Mouse (Mus musculus) embryonic stem cell, embryonic (primary cell): ENCODE results near the gene Mn1.

ENCODE experiments used
- CTCF ChIA-PET, 4 experiments: fragments of 300-600 bp in 2 of 4; fragments of 350-600 bp in 2 of 4; sonication (Branson Sonifier 250); formaldehyde crosslinking; loops; one replicate each; lab custom pipeline; 2022; ENCODE audit warnings: inconsistent platforms in 2 of 4; lab: Charles Lee
- POLR2A ChIA-PET, 4 experiments: fragments of 300-600 bp in 2 of 4; fragments of 350-600 bp in 2 of 4; sonication (Branson Sonifier 250); formaldehyde crosslinking; loops; one replicate each; lab custom pipeline; 2022; ENCODE audit warnings: antibody characterized with exemption in 4 of 4, inconsistent platforms in 1 of 4; lab: Charles Lee

Gene Mn1

GRCm38 (mm10) chr5:111420011-111420691 is 3.0 kb downstream of the Mn1 start:
- ChIA-PET POLR2A (interaction anchor here in 2 of 4 experiments (2.4 to 3.6 kb wide), 5 partner anchors 10 to 19 kb away, joined by 7 to 14 read pairs (median 9); no protein-coding TSS in a partner anchor), CTCF (interaction anchor here in 2 of 4 experiments (0.6 to 1.7 kb wide), 3 partner anchors 15 to 763 kb away, joined by 3 to 8 read pairs (median 3); no protein-coding TSS in a partner anchor)

DNA sequence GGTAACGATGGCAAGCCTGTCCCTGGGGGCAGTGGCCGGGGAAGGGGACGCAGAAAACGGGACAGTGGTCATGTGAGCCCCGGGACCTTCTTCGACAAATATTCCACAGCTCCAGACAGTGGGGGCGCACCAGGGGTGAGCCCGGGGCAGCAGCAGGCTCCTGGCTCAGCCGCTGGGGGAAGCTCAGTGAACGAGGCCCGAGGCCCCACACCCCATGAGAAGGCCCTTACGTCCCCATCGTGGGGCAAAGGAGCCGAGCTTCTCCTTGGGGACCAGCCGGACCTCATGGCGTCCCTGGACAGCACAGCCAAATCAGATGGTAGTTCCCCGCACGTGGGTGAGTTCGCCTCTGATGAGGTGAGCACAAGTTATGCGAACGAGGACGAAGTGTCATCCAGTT is 3.7 kb downstream of the Mn1 start:
- ChIA-PET CTCF (interaction anchor here in 2 of 4 experiments (1.3 to 1.7 kb wide), 2 partner anchors 14 to 762 kb away, joined by 3 to 8 read pairs; no protein-coding TSS in a partner anchor), POLR2A (interaction anchor here in 2 of 4 experiments (2.4 to 3.6 kb wide), 5 partner anchors 9 to 18 kb away, joined by 7 to 14 read pairs (median 9); no protein-coding TSS in a partner anchor)

- ChIA-PET CTCF (interaction anchor here in 2 of 4 experiments (0.5 to 1.7 kb wide), 2 partner anchors 13 to 210 kb away, joined by 3 to 8 read pairs; no protein-coding TSS in a partner anchor), POLR2A (interaction anchor here in 2 of 4 experiments (2.4 to 3.6 kb wide), 5 partner anchors 8 to 17 kb away, joined by 7 to 14 read pairs (median 9); no protein-coding TSS in a partner anchor)
Measured at GRCm38 (mm10) chr5:111421424-111421823, 4.3 kb downstream of the Mn1 start.

- ChIA-PET CTCF (interaction anchor here in 1 of 4 experiments (0.5 kb wide), 1 partner anchor 209 kb away, joined by 3 read pairs; no protein-coding TSS in a partner anchor), POLR2A (interaction anchor here in 2 of 4 experiments (2.4 to 3.6 kb wide), 5 partner anchors 7 to 17 kb away, joined by 7 to 14 read pairs (median 9); no protein-coding TSS in a partner anchor)
Measured at GRCm38 (mm10) chr5:111422058-111422800, 5.1 kb downstream of the Mn1 start.

DNA sequence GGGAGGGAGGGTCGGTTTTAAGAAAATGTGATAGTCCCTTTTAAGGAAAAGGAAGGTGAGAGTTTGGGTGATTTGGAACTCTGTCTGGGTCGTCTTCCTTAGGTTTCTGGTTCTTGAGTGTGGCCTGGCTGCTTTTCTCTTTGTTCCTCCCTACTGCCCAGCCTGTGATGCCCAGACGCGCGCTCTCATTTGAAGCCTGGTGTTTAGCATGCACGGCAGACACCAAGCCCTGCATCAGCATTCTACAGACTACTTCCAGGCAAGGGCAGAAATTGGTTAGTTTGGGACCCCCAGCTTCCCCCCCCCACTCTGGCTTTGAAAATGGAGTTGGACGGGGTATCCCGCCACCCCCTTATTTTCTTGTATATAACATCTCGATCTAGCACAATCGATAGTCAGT is 5.8 kb downstream of the Mn1 start:
- CTCF ChIA-PET = no interaction called here

DNA sequence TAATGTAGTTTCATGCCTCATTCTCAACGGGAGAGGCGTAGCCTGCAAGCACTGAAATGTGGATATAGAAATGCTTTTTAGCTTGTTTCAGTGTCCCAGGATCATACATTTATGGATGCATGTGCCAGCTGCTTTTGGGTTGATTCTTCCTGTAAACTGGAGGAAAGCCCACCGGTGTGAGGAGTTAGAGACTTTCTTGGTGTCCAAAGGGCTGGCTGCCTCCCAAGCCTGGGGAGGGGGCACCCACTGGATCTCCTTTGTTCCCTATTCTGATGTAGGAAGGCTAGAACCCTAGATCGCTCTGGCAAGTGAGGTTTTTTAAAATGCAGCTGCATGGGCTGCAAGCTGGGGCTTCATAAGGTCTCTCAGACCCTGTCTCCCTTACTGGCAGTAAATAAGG is 6.5 kb downstream of the Mn1 start:
- ChIA-PET CTCF (interaction anchor here in 1 of 4 experiments (0.5 kb wide), 1 partner anchor 124 kb away, joined by 5 read pairs; no protein-coding TSS in a partner anchor), POLR2A (interaction anchor here in 2 of 4 experiments (0.6 to 1.1 kb wide), 3 partner anchors 12 to 250 kb away, joined by 3 read pairs; no protein-coding TSS in a partner anchor)

More for the DNA sequence above, 5.8 kb downstream of the Mn1 start:
- POLR2A ChIA-PET = interaction anchor here in 1 of 4 experiments (0.7 to 3.1 kb wide), 2 partner anchors 13 to 250 kb away, joined by 3 to 7 read pairs; no protein-coding TSS in a partner anchor

DNA sequence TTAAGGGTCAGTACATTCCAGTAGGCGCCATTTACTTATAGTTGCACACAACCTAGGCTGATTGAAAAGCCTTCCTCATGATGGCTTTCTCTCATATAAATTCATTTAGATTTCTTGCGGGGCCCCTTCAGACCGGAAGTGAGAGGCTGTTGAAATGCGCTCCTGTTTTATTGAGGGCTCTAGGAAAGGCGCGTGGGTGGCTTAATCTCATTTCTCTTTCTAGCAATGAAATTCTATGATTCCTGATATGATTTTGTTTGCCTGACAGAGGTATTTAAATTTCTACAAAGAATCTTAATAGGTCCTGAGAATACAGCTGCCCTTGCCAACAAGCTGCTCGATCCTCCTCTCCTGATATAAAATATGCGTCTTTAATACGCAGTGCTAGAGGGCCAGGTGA is 8.7 kb downstream of the Mn1 start:
- CTCF ChIA-PET = no interaction called here

DNA sequence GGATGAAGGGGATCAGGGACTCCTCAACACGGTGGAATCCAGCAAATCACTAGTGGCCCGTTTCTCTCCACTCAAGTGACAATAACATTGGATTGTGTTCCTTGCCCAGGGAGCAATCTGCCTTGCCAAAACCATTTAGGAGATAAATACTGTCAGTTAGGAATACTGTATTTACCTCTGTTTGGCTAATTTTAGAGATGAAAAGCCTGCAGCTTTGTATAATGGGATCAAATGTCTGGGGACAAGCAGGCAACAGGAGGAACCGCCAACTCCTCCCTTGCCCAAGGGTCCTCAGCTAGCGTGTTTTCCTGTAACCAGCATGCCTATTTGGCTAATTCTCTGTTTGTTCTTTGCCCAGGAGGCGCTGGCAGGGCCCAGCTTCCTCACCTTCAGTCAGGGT is 9.1 kb downstream of the Mn1 start:
- CTCF ChIA-PET = no interaction called here

More for the DNA sequence above, 8.7 kb downstream of the Mn1 start:
- POLR2A ChIA-PET = interaction anchor here in 2 of 4 experiments (1.0 to 2.3 kb wide), 2 partner anchors 8 to 12 kb away, joined by 3 to 7 read pairs; no protein-coding TSS in a partner anchor

GRCm38 (mm10) chr5:111428882-111429281 is 11.7 kb downstream of the Mn1 start:
- ChIA-PET POLR2A (interaction anchor here in 1 of 4 experiments (0.9 to 2.2 kb wide), 3 partner anchors 8 to 10 kb away, joined by 3 to 8 read pairs (median 4); no protein-coding TSS in a partner anchor), CTCF (interaction anchor here in 2 of 4 experiments (0.6 to 0.7 kb wide), 2 partner anchors 10 to 15 kb away, joined by 3 read pairs; no protein-coding TSS in a partner anchor)

More for the DNA sequence above, 9.1 kb downstream of the Mn1 start:
- POLR2A ChIA-PET = interaction anchor here in 2 of 4 experiments (1.0 to 2.3 kb wide), 2 partner anchors 8 to 12 kb away, joined by 3 to 7 read pairs; no protein-coding TSS in a partner anchor

DNA sequence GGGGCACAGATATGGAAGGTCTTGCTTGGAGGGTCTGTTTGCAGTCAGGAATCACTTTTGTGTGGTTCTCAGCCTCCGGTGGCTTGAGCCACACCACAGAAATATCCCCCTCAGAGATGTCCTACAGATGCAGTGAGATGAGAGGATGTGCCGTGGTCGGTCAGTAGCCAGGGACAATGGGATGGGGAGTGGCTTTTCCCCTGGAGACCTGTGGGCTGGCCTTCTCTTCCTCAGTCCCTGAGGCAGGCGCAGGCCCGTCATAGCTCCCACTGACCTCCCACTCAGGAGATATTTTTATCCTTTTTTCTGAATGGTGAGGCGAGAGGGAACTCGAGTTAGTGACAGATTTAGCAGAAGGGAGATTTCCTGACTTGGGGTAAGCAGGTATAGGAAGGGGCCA is 12.6 kb downstream of the Mn1 start:
- POLR2A ChIA-PET = interaction anchor here in 3 of 4 experiments (0.6 to 2.2 kb wide), 6 partner anchors 9 to 93 kb away, joined by 3 to 8 read pairs (median 3); no protein-coding TSS in a partner anchor
- CTCF ChIA-PET = interaction anchor here in 1 of 4 experiments (0.7 kb wide), 1 partner anchor 1670 kb away, joined by 4 read pairs; no protein-coding TSS in a partner anchor

DNA sequence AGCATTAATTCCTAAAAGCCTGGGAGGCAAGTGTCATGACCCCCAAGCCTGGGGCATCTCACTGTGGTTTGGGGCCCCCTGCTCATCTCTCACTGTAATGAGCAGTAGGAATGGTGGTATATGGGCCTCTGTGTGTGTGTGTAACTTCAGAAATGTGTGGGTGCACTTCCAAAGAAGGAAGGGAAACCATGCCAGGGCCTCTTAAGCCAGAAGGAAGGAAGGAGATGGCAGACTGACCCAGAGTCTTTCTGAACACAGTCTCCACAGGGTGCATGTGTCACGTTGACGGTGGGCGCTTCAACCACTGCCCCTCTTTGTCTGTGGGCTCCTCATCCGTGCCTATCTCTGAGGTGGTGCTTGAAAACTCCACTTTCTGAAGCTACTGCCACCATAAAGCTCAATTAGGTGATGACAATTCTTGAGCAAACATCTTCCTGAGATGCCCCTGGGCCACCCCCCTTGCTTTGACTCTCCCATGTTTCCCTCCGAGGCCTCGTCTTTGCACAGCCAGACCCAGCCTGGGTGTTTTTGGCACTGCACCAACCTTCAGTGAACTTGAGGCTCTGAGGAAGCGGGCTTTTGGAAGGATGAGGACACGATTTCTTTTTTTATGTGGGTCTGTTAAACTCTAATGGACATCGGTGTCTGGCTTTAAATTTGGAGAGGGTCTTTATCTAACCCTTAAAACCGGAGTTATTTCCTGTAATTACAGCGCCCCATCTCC is 14.0 kb downstream of the Mn1 start:
- ChIA-PET CTCF (no interaction called here), POLR2A (interaction anchor here in 1 of 4 experiments (1.1 to 1.3 kb wide), 2 partner anchors 12 to 91 kb away, joined by 3 to 5 read pairs; no protein-coding TSS in a partner anchor)

- CTCF ChIA-PET = interaction anchor here in 3 of 4 experiments (0.6 to 1.4 kb wide), 3 partner anchors 163 to 474 kb away, joined by 3 to 10 read pairs (median 3); no protein-coding TSS in a partner anchor
- POLR2A ChIA-PET = interaction anchor here in 3 of 4 experiments (0.7 to 2.7 kb wide), 6 partner anchors 12 to 402 kb away, joined by 3 to 14 read pairs (median 3); partner anchors contain the start of gene Mn1 (in 1 of the 3)
Measured at GRCm38 (mm10) chr5:111432842-111433241, 15.7 kb downstream of the Mn1 start.

- CTCF ChIA-PET = interaction anchor here (0.5 to 1.5 kb wide), 5 partner anchors 14 to 835 kb away, joined by 4 to 8 read pairs (median 4); no protein-coding TSS in a partner anchor
- POLR2A ChIA-PET = interaction anchor here (0.6 to 2.7 kb wide), 7 partner anchors 8 to 402 kb away, joined by 3 to 14 read pairs (median 6); no protein-coding TSS in a partner anchor
Measured at GRCm38 (mm10) chr5:111434342-111434842, 17.2 kb downstream of the Mn1 start.

DNA sequence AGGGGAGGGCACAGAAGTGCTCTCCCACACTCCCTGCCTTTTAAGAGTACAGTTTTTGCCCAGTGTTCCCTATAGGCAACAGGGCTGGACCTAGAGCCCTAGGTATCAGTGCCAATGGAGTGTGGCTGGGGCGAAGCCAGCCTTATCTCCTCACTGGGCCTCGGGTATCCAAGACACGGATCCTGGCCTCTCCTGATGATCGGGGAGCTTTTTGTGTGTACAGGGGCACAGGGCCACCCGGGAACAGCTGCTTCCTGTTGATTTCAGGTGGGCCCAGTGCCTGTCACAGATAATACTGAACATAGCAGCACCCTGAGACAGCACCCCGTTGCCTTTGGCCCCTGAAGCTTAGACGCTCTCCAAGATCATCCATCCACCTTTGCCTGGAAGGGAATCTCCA is 19.1 kb downstream of the Mn1 start:
- ChIA-PET POLR2A (interaction anchor here in 3 of 4 experiments (0.6 to 1.9 kb wide), 5 partner anchors 15 to 357 kb away, joined by 3 to 7 read pairs (median 3); no protein-coding TSS in a partner anchor), CTCF (interaction anchor here in 3 of 4 experiments (0.6 to 0.9 kb wide), 3 partner anchors 22 to 805 kb away, joined by 3 to 7 read pairs (median 3); no protein-coding TSS in a partner anchor)

DNA sequence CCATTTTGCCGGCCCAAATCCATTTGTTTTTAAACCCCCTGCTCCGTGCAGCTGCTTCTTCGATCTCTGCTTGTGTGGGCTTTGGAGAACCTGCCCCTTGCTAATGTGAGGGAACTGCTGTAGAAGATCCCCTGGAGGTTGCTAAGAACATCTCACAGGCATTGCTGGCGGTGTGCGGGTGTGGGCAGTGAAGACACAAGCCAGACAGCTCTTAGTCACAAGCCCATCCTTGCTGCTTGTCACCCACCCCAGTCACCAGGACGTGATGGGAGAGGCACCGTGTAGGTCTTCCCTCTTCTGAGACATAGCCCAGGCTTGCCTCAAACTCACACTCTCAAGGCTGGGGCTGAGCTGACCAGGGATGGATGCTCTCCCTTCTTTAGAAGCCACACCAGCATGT is 20.0 kb downstream of the Mn1 start:
- CTCF ChIA-PET = interaction anchor here in 2 of 4 experiments (0.6 kb wide), 2 partner anchors 27 to 804 kb away, joined by 3 to 7 read pairs; no protein-coding TSS in a partner anchor
- POLR2A ChIA-PET = interaction anchor here in 1 of 4 experiments (1.7 kb wide), 1 partner anchor 16 kb away, joined by 3 read pairs; no protein-coding TSS in a partner anchor

GRCm38 (mm10) chr5:111438336-111438735 is 21.2 kb downstream of the Mn1 start:
- POLR2A ChIA-PET = interaction anchor here in 2 of 4 experiments (0.9 to 2.3 kb wide), 8 partner anchors 9 to 24 kb away, joined by 3 to 10 read pairs (median 4); partner anchors contain the start of gene Mn1 (in 2 of the 2)
- CTCF ChIA-PET = interaction anchor here in 3 of 4 experiments (0.5 to 1.3 kb wide), 3 partner anchors 10 to 60 kb away, joined by 3 to 4 read pairs (median 4); no protein-coding TSS in a partner anchor
